Mouse (Mus musculus) hindbrain, embryonic 14.5 days (tissue): ENCODE measurements around the gene Fancc. TPM values are rescaled to one million over a fixed set of nuclear protein-coding genes. Genes with fewer than 3 reads are reported as not detected.
"Not testable (repeated sequence)": the region's sequence is repeated elsewhere in the genome, so short reads cannot be mapped to it uniquely, and the experiment has no call there.

Source experiments
- ATAC-seq: fragments of 200-750 bp; cut with Nextera tagmentation; 2 replicates; pipeline ENCODE4 v1.8.0; 2017; ENCODE audit warnings: moderate number of reproducible peaks, mild to moderate bottlenecking, moderate TSS enrichment, moderate library complexity; ENCODE audit not compliant: low FRiP score
- DNase-seq: peaks from one replicate; pipeline ENCODE4 v3.0.0-alpha.2; 2015; ENCODE audit warnings: low spot score
- H3K27ac ChIP-seq: fragments of 300-500 bp; sonication (generic); 2 replicates; pipeline ENCODE4 v1.5.1; 2014; ENCODE audit warnings: mild to moderate bottlenecking, moderate library complexity
- H3K27me3 ChIP-seq: fragments of 300-500 bp; sonication (generic); 2 replicates; pipeline ENCODE4 v1.6.1; 2014; ENCODE audit warnings: mild to moderate bottlenecking, low read length, mixed read lengths; ENCODE audit not compliant: control insufficient read depth, insufficient read depth
- H3K36me3 ChIP-seq: fragments of 300-500 bp; sonication (generic); replicated peaks from 2 replicates; pipeline ENCODE4 v1.6.1; 2014; ENCODE audit not compliant: control insufficient read depth, insufficient read depth
- H3K4me1 ChIP-seq: fragments of 300-500 bp; sonication (generic); replicated peaks from 2 replicates; pipeline ENCODE4 v1.6.1; 2014; ENCODE audit warnings: antibody characterized with exemption, low read length, mixed read lengths; ENCODE audit not compliant: control insufficient read depth, insufficient read depth
- H3K4me2 ChIP-seq: fragments of 300-500 bp; sonication (generic); replicated peaks from 2 replicates; pipeline ENCODE4 v1.6.1; 2014; ENCODE audit warnings: mild to moderate bottlenecking, moderate library complexity
- H3K4me3 ChIP-seq: fragments of 300-500 bp; sonication (generic); replicated peaks from 2 replicates; pipeline ENCODE4 v1.5.1; 2014; ENCODE audit warnings: mild to moderate bottlenecking, low read length
- H3K9ac ChIP-seq: fragments of 300-500 bp; sonication (generic); 2 replicates; pipeline ENCODE4 v1.6.1; 2014
- H3K9me3 ChIP-seq: fragments of 300-500 bp; sonication (generic); 2 replicates; pipeline ENCODE4 v1.6.1; 2016; ENCODE audit warnings: low read length; ENCODE audit not compliant: control insufficient read depth
- WGBS: fragments of 180-500 bp; shearing (Covaris S2); extraction: QIAGEN DNeasy Blood & Tissue Kit; methylation state at CpG from one replicate; pipeline ENCODE4 v1.1.7; 2014; 5-methylcytosine and 5-hydroxymethylcytosine counted together
- polyA plus RNA-seq: library from polyadenylated mRNA; unstranded; fragments of >200 nt; fragmentation: Nextera tagmentation; extraction: Ambion mirVana; gene quantifications from 2 replicates; pipeline ENCODE4 v1.2.1, GENCODE M21; 2014

Fancc gene
- polyA plus RNA-seq, 1 experiment from 2014 or later: 15.9 TPM

GRCm38 (mm10) chr13:63322756-63323155, 174.3 kb downstream of the Fancc start:
- Histone ChIP-seq H3K36me3 (no peaks in the 10 kb centered on the region), H3K4me2 (no peak overlapping the region), H3K9ac (no peak overlapping the region), H3K4me1 (0 out of 2 replicates have a peak, but pooled peaks cover 3% of the 10 kb centered on the region), H3K9me3 (no peaks in the 10 kb centered on the region), H3K4me3 (no peak overlapping the region), H3K27me3 (no peaks in the 10 kb centered on the region), H3K27ac (no peak overlapping the region)
- DNase-seq (no peak), ATAC-seq (no peak)
- WGBS: 78% methylated on average over 6 of the region's 6 CpGs

GRCm38 (mm10) chr13:63321689-63322088, 175.4 kb downstream of the Fancc start:
- H3K4me2 ChIP-seq: no peak overlapping the region
- no peak overlapping the region for H3K9ac ChIP-seq
- 67% methylated on average over 5 of the region's 5 CpGs for WGBS
- H3K27me3 ChIP-seq: no peaks in the 10 kb centered on the region
- DNase-seq (no peak), ATAC-seq (no peak)
- no peaks in the 10 kb centered on the region for H3K36me3 ChIP-seq
- no peak overlapping the region for H3K27ac ChIP-seq
- H3K9me3 ChIP-seq: no peaks in the 10 kb centered on the region
- no peak overlapping the region for H3K4me3 ChIP-seq
- H3K4me1 ChIP-seq: peaks cover 6% of the 10 kb centered on the region; the same call in 1 of the 2 replicates

- Histone ChIP-seq H3K27ac (no peak overlapping the region), H3K36me3 (no peaks in the 10 kb centered on the region), H3K4me2 (no peak overlapping the region), H3K4me3 (no peak overlapping the region), H3K9me3 (no peaks in the 10 kb centered on the region), H3K27me3 (no peaks in the 10 kb centered on the region), H3K9ac (no peak overlapping the region), H3K4me1 (peaks cover 5% of the 10 kb centered on the region; the same call in 1 of the 2 replicates)
- WGBS: 92% methylated on average over 7 of the region's 7 CpGs
- DNase-seq (no peak), ATAC-seq (no peak)
Measured at GRCm38 (mm10) chr13:63319814-63320213, 177.3 kb downstream of the Fancc start.

GRCm38 (mm10) chr13:63317681-63318104, 179.4 kb downstream of the Fancc start:
- WGBS: 49% methylated on average over 7 of the region's 7 CpGs
- no peak overlapping the region for H3K4me3 ChIP-seq
- ATAC-seq: peak; percentile 18; the same call in 1 of the 2 replicates
- no peak overlapping the region for H3K9ac ChIP-seq
- no peak overlapping the region for H3K27ac ChIP-seq
- H3K9me3 ChIP-seq: no peaks in the 10 kb centered on the region
- H3K27me3 ChIP-seq: no peaks in the 10 kb centered on the region
- DNase-seq: no peak
- H3K36me3 ChIP-seq: no peaks in the 10 kb centered on the region
- H3K4me2 ChIP-seq: no peak overlapping the region
- H3K4me1 ChIP-seq: peaks cover 3% of the 10 kb centered on the region; the same call in 1 of the 2 replicates

- peaks cover 3% of the 10 kb centered on the region; the same call in 1 of the 2 replicates for H3K4me1 ChIP-seq
- H3K36me3 ChIP-seq: no peaks in the 10 kb centered on the region
- H3K9me3 ChIP-seq: no peaks in the 10 kb centered on the region
- no peak for DNase-seq
- no peak overlapping the region for H3K27ac ChIP-seq
- H3K9ac ChIP-seq: no peak overlapping the region
- no peaks in the 10 kb centered on the region for H3K27me3 ChIP-seq
- WGBS: 94% methylated on average over 5 of the region's 5 CpGs
- H3K4me3 ChIP-seq: no peak overlapping the region
- no peak overlapping the region for H3K4me2 ChIP-seq
- no peak for ATAC-seq
Measured at GRCm38 (mm10) chr13:63316407-63316806, 180.7 kb downstream of the Fancc start.

GRCm38 (mm10) chr13:63315777-63316176, 181.3 kb downstream of the Fancc start:
- no peak overlapping the region for H3K4me3 ChIP-seq
- H3K36me3 ChIP-seq: no peaks in the 10 kb centered on the region
- no peak for ATAC-seq
- no peak overlapping the region for H3K9ac ChIP-seq
- no peak overlapping the region for H3K4me2 ChIP-seq
- H3K4me1 ChIP-seq: peaks cover 3% of the 10 kb centered on the region; the same call in 1 of the 2 replicates
- 89% methylated on average over 6 of the region's 6 CpGs for WGBS
- no peaks in the 10 kb centered on the region for H3K9me3 ChIP-seq
- H3K27me3 ChIP-seq: no peaks in the 10 kb centered on the region
- no peak for DNase-seq
- H3K27ac ChIP-seq: no peak overlapping the region

- DNase-seq, H3K27me3 ChIP-seq, H3K4me3 ChIP-seq, H3K4me1 ChIP-seq, H3K36me3 ChIP-seq, H3K9ac ChIP-seq, ATAC-seq, H3K4me2 ChIP-seq, H3K9me3 ChIP-seq, H3K27ac ChIP-seq: not testable (repeated sequence)
- WGBS: 93% methylated on average over 3 of the region's 4 CpGs
Measured at GRCm38 (mm10) chr13:63315111-63315510, 182.0 kb downstream of the Fancc start.

- Histone ChIP-seq H3K4me3 (no peak overlapping the region), H3K27me3 (no peaks in the 10 kb centered on the region), H3K4me2 (no peak overlapping the region), H3K9me3 (no peaks in the 10 kb centered on the region), H3K9ac (no peak overlapping the region), H3K36me3 (no peaks in the 10 kb centered on the region), H3K27ac (no peak overlapping the region), H3K4me1 (peaks cover 3% of the 10 kb centered on the region; the same call in 1 of the 2 replicates)
- DNase-seq: no peak
- WGBS: 87% methylated on average over 4 of the region's 4 CpGs
- ATAC-seq: no peak
Measured at GRCm38 (mm10) chr13:63314608-63314920, 182.5 kb downstream of the Fancc start.

- no peaks in the 10 kb centered on the region for H3K36me3 ChIP-seq
- no peak overlapping the region for H3K9ac ChIP-seq
- no peak for ATAC-seq
- H3K4me3 ChIP-seq: no peak overlapping the region
- no peak overlapping the region for H3K4me2 ChIP-seq
- H3K4me1 ChIP-seq: peaks cover 3% of the 10 kb centered on the region; the same call in 1 of the 2 replicates
- no peaks in the 10 kb centered on the region for H3K27me3 ChIP-seq
- no peak overlapping the region for H3K27ac ChIP-seq
- no peaks in the 10 kb centered on the region for H3K9me3 ChIP-seq
- WGBS: 91% methylated on average over 12 of the region's 12 CpGs
- no peak for DNase-seq
Measured at GRCm38 (mm10) chr13:63313748-63314607, 183.1 kb downstream of the Fancc start.
